Mouse (Mus musculus) ES-E14 (cell line): ENCODE data around the gene Rhox4a. TPM values are rescaled to one million over a fixed set of nuclear protein-coding genes. Genes with fewer than 3 reads are reported as not detected.
"Not testable (repeated sequence)": the region's sequence is repeated elsewhere in the genome, so short reads cannot be mapped to it uniquely, and the experiment has no call there.

Experiments
- DNase-seq: peaks from one replicate; pipeline ENCODE4 v3.0.0-alpha.2; 2013; ENCODE audit warnings: low read depth, low spot score
- H3K27ac ChIP-seq: 2 replicates; pipeline ENCODE4 v1.5.1; 2012; ENCODE audit warnings: low read depth, mild to moderate bottlenecking, low read length, moderate library complexity, mixed read lengths; ENCODE audit not compliant: poor library complexity, insufficient read depth, severe bottlenecking
- H3K36me3 ChIP-seq: 2 replicates; pipeline ENCODE4 v1.6.1; 2012; ENCODE audit warnings: mild to moderate bottlenecking, low read length, moderate library complexity, mixed read lengths; ENCODE audit not compliant: control insufficient read depth, poor library complexity, insufficient read depth, severe bottlenecking
- H3K4me1 ChIP-seq, 2 experiments: fragments of 150-350 bp in 1 of 2; sonication (generic) in 1 of 2; 2 replicates each; pipeline ENCODE4 v1.6.1; 2012; ENCODE audit warnings: low read length in 2 of 2, mild to moderate bottlenecking in 1 of 2, mixed read lengths in 1 of 2; ENCODE audit not compliant: control insufficient read depth in 2 of 2, insufficient read depth in 2 of 2, poor library complexity in 1 of 2
- H3K4me3 ChIP-seq, 2 experiments: fragments of 150-350 bp in 1 of 2; sonication (generic) in 1 of 2; 2 replicates each; pipeline ENCODE4 v1.5.1; 2012; ENCODE audit warnings: low read length in 2 of 2, low read depth in 1 of 2, mild to moderate bottlenecking in 1 of 2, mixed read lengths in 1 of 2; ENCODE audit not compliant: insufficient read depth in 1 of 2, poor library complexity in 1 of 2, severe bottlenecking in 1 of 2
- H3K9ac ChIP-seq: 2 replicates; pipeline ENCODE4 v1.6.1; 2012; ENCODE audit warnings: low read depth, mild to moderate bottlenecking, low read length, mixed read lengths; ENCODE audit not compliant: poor library complexity, insufficient read depth, severe bottlenecking
- H3K9me3 ChIP-seq: fragments of 150-350 bp; sonication (generic); 2 replicates; pipeline ENCODE4 v1.6.1; 2012; ENCODE audit warnings: low read depth, mild to moderate bottlenecking, low read length; ENCODE audit not compliant: control insufficient read depth, insufficient read depth
- in situ Hi-C, 2 experiments: fragments of 600-800 bp; cut with MboI; formaldehyde crosslinking; loops; one replicate each; pipeline ENCODE4 v1.15.1; 2025; ENCODE audit warnings: low sequenced_read_pairs in 2 of 2, inconsistent platforms in 1 of 2; ENCODE audit not compliant: unreplicated experiment in 2 of 2
- total RNA-seq: library from RNA; depleted of rRNA; stranded (reverse); fragments of 300-350 nt; gene quantifications from 2 replicates; pipeline ENCODE4 v1.2.3, GENCODE M21; 2012; rRNA removed

The Rhox4a gene
- not detected in 2 replicates for total RNA-seq

DNA sequence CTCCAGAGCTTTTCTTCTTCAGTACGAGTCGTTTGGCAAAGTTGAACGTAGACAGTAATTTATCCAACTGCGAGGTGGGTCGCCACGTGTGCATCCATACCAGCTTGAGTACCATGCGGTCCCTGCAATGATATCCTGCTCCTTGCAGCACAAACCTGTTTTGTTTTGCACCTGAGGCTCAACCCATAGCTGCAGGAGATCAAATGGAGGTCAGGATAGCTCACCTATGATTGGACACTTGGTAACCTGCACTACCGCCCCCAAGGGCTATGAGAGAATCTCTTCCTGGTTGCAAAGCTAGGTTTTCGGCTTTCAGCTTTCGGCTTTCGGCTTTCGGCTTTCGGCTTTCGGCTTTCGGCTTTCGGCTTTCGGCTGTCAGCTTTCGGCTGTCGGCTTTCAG lies at the start of gene Rhox4a:
Gene Rhox4a (plus strand): TSS at position 301 of the 400 bp plus-strand sequence.
- in situ Hi-C loops, H3K9ac ChIP-seq, H3K4me3 ChIP-seq, H3K27ac ChIP-seq, DNase-seq, H3K9me3 ChIP-seq, H3K36me3 ChIP-seq, H3K4me1 ChIP-seq: not testable (repeated sequence)

DNA sequence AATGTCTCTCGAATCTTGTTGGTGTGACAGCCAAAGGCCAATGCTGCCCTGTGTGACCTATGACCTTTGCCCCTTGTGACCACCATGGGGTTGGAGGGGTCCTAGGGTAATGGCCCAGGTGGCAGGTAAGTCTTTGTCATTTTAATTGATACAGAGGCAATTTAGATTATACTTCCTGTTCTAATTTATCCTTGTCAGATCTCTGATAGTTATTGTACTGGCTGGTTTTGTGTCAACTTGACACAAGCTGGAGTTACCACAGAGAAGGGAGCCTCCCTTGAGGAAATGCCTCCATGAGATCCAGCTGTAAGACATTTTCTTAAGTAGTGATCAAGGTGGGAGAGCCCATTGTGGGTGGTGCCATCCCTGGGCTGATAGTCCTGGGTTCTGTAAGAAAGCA lies 43.0 kb upstream of the Rhox4a start, which contains the start of gene Rhox1:
Gene Rhox1 (minus strand): TSS at position 101 of the 400 bp plus-strand sequence.
- DNase-seq, H3K36me3 ChIP-seq, H3K27ac ChIP-seq, H3K4me1 ChIP-seq, H3K4me3 ChIP-seq, H3K9me3 ChIP-seq, H3K9ac ChIP-seq, in situ Hi-C loops: not testable (repeated sequence)

- H3K4me1 ChIP-seq, DNase-seq, H3K27ac ChIP-seq, in situ Hi-C loops, H3K9me3 ChIP-seq, H3K9ac ChIP-seq, H3K4me3 ChIP-seq, H3K36me3 ChIP-seq: not testable (repeated sequence)
Measured at GRCm38 (mm10) chrX:37244676-37245075, 20.5 kb upstream of the Rhox4a start, which contains the start of gene Rhox2a. Gene Rhox2a (plus strand): TSS chrX:37244976.

DNA sequence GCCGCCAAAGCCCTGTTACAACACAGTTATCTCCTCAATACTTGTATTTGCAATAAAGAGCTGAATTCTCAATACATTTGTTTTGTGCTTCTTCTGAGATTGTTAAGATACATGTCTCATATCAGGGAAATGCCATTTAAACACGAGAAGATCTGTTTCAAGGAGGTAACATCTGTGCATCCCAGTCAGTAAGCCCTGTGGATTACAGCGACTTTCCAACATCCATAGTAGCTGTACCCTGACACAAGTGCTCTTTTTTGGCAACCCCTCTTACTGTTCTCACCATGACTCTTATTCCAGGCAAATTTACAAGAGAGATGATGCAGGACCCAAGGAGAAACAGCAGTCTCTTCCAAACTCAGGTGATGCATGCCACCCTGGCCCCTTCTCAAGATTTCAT lies 15.5 kb upstream of the Rhox4a start, which contains the start of gene Rhox3a:
Gene Rhox3a (plus strand): TSS at position 301 of the 400 bp plus-strand sequence.
- H3K4me3 ChIP-seq, DNase-seq, in situ Hi-C loops, H3K4me1 ChIP-seq, H3K27ac ChIP-seq, H3K9me3 ChIP-seq, H3K36me3 ChIP-seq, H3K9ac ChIP-seq: not testable (repeated sequence)

Other genes starting within 250 kb of the Rhox4a start
- gene Sowahd, start 216.5 kb upstream of the Rhox4a start, total RNA-seq: not detected in 2 replicates
- 1,536 and 1,684 TPM in 2 replicates for gene Rpl39, start 179.9 kb upstream of the Rhox4a start, total RNA-seq
- gene Upf3b, start 155.0 kb upstream of the Rhox4a start, total RNA-seq: 15.0 and 18.8 TPM in 2 replicates
- 8.2 and 10.9 TPM in 2 replicates for gene Nkap, start 138.5 kb upstream of the Rhox4a start, total RNA-seq
- gene Akap14, start 96.5 kb upstream of the Rhox4a start, total RNA-seq: not detected in 2 replicates
- gene Ndufa1, start 74.2 kb upstream of the Rhox4a start, total RNA-seq: 353 and 389 TPM in 2 replicates
- gene Rnf113a1, start 74.1 kb upstream of the Rhox4a start, total RNA-seq: 5.6 and 6.3 TPM in 2 replicates
- 2.3 and 2.9 TPM in 2 replicates for gene Gm9, start 54.3 kb upstream of the Rhox4a start, total RNA-seq
- gene Rhox1, start 43.1 kb upstream of the Rhox4a start, total RNA-seq: 1.4 and 3.0 TPM in 2 replicates
- gene Rhox2a, start 20.4 kb upstream of the Rhox4a start, total RNA-seq: 1.8 and 7.2 TPM in 2 replicates
- not detected in 2 replicates for gene Rhox3a, start 15.4 kb upstream of the Rhox4a start, total RNA-seq
- gene Rhox3a2, start 114.7 kb downstream of the Rhox4a start, total RNA-seq: not detected in 2 replicates
- gene Rhox4a2, start 125.5 kb downstream of the Rhox4a start, total RNA-seq: 0.36 TPM in 1 of 2 replicates, not detected in the other
- 0.69 and 2.1 TPM in 2 replicates for gene Rhox2b, start 146.7 kb downstream of the Rhox4a start, total RNA-seq
- gene Rhox4b, start 167.2 kb downstream of the Rhox4a start, total RNA-seq: 0.40 TPM in 1 of 2 replicates, not detected in the other
- 0.48 and 0.49 TPM in 2 replicates for gene Rhox2c, start 188.3 kb downstream of the Rhox4a start, total RNA-seq
- gene Rhox3c, start 193.2 kb downstream of the Rhox4a start, total RNA-seq: not detected in 2 replicates
- gene Rhox4c, start 215.0 kb downstream of the Rhox4a start, total RNA-seq: 0.27 TPM in 1 of 2 replicates, not detected in the other
- gene Rhox2d, start 228.1 kb downstream of the Rhox4a start, total RNA-seq: 0.31 TPM in 1 of 2 replicates, not detected in the other
- gene Rhox4d, start 249.0 kb downstream of the Rhox4a start, total RNA-seq: not detected in 2 replicates